Mouse (Mus musculus) E14TG2a.4 (cell line): ENCODE results near the gene Paqr7.

Experiments used
- CTCF ChIP-seq: conservative IDR thresholded peaks from 2 replicates; pipeline ENCODE4 v1.5.1; 2014; ENCODE audit warnings: low read length
- POU5F1 ChIP-seq: IDR thresholded peaks from 2 replicates; pipeline ENCODE4 v1.6.1; 2014; ENCODE audit warnings: low read length, borderline replicate concordance

GRCm38 (mm10) chr4:134505966-134506594 is 9.6 kb downstream of the Paqr7 start:
- no peak for TF ChIP-seq CTCF
- no peak for TF ChIP-seq POU5F1
